Mouse (Mus musculus): ENCODE measurements around the gene Ptprd. TPM values are rescaled to one million over a fixed set of nuclear protein-coding genes. Genes with fewer than 3 reads are reported as not detected.

Gene Ptprd
- polyA plus RNA-seq, 1 experiment from 2014 or later: 14.9 TPM

DNA sequence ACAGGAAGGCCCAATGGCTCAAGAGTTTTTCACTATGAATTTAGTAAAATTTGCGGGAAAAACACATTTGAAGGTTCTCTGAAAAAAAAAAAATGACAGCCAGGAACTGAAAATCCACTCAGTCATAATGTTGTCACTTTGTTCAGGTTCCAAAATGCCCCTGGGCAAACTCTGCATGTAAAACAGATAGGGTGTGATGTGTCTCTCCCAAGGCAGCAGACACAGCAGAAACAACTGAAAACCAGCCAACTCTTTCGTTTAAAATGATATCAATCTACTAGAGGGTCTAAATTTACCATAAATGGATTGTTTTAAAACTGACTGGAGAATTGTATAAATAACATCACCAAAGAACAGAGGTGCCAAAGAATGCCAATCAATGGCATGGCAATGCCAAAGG is 1925.7 kb downstream of the Ptprd start:
- Histone ChIP-seq H3K36me3 (ENCODE audit: insufficient read depth, low read length) (no peaks in the 10 kb centered on the region), H3K9me3 (ENCODE audit: low read length) (no peaks in the 10 kb centered on the region), H3K27ac (ENCODE audit: low read length) (no peak overlapping the region), H3K4me3 (ENCODE audit: low read depth, low read length) (no peak overlapping the region), H3K4me2 (replicated peaks; ENCODE audit: low read depth, low read length) (no peak overlapping the region), H3K27me3 (replicated peaks; ENCODE audit: insufficient read depth, low read length) (no peaks in the 10 kb centered on the region), H3K9ac (replicated peaks; ENCODE audit: low read depth) (no peak overlapping the region), H3K4me1 (ENCODE audit: insufficient read depth, low read depth, low read length) (no peaks in the 10 kb centered on the region)
- no peak for DNase-seq (ENCODE audit: low spot score)
- TF ChIP-seq EP300 (IDR thresholded peaks at IDR 0.05) (no peak), CTCF (IDR thresholded peaks at IDR 0.05) (no peak)
- WGBS: 44% methylated on average over 2 of the region's 2 CpGs
- ATAC-seq: no peak

DNA sequence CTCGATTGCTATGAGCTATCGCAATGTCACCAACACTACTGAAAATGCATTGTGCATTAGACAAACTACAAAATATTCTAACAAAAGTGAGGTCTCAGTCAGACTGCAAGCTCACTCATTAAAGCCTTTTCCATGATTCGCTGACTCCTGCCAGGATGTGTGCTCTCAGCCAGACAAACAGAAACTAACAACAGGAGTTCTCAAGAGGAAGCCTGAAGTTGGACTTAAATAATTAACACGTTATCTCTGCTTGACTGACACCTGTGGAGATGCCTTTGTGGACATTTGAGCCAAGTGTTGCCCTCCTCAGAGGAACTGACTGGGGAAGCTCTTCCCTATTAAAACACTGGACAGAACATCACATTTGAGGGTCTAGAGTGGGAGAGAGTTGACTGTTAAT is 1928.9 kb downstream of the Ptprd start:
- DNase-seq (ENCODE audit: low spot score) (no peak), ATAC-seq (no peak)
- no peak overlapping the region for H3K4me2 ChIP-seq (replicated peaks; ENCODE audit: low read depth, low read length)
- no peaks in the 10 kb centered on the region for H3K27me3 ChIP-seq (replicated peaks; ENCODE audit: insufficient read depth, low read length)
- no peak overlapping the region for H3K4me3 ChIP-seq (ENCODE audit: low read depth, low read length)
- no peak overlapping the region for H3K27ac ChIP-seq (ENCODE audit: low read length)
- H3K36me3 ChIP-seq (ENCODE audit: insufficient read depth, low read length): no peaks in the 10 kb centered on the region
- 52% methylated on average over 4 of the region's 4 CpGs for WGBS
- no peaks in the 10 kb centered on the region for H3K4me1 ChIP-seq (ENCODE audit: insufficient read depth, low read depth, low read length)
- H3K9ac ChIP-seq (replicated peaks; ENCODE audit: low read depth): no peak overlapping the region
- no peaks in the 10 kb centered on the region for H3K9me3 ChIP-seq (ENCODE audit: low read length)
- no peak for TF ChIP-seq CTCF (IDR thresholded peaks at IDR 0.05)
- TF ChIP-seq EP300 (IDR thresholded peaks at IDR 0.05): no peak

DNA sequence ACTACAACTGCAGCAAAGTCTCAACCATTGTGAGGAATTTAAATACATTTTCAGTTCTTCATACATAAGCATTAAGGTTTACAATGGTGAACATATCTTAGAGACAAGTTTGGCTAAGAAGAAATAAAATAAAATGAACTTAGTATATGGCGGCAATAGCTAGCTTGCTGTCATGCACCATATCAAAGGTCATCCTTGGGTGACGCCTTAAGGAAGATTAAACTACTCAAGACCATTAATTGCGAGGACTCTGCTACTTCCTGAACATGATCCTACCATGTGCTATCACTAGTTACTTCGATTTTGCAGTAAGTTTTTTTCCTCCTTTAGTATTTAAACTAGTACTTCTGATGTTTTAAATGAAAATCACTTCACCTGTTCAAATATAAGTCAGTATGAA is 1949.0 kb downstream of the Ptprd start:
- Histone ChIP-seq H3K9me3 (ENCODE audit: low read length) (no peaks in the 10 kb centered on the region), H3K4me2 (replicated peaks; ENCODE audit: low read depth, low read length) (no peak overlapping the region), H3K4me3 (ENCODE audit: low read depth, low read length) (no peak overlapping the region), H3K27ac (ENCODE audit: low read length) (no peak overlapping the region), H3K9ac (replicated peaks; ENCODE audit: low read depth) (no peak overlapping the region), H3K27me3 (replicated peaks; ENCODE audit: insufficient read depth, low read length) (no peaks in the 10 kb centered on the region), H3K4me1 (ENCODE audit: insufficient read depth, low read depth, low read length) (no peaks in the 10 kb centered on the region), H3K36me3 (ENCODE audit: insufficient read depth, low read length) (no peaks in the 10 kb centered on the region)
- WGBS: 84% methylated on average over 4 of the region's 4 CpGs
- DNase-seq (ENCODE audit: low spot score): no peak
- TF ChIP-seq EP300 (IDR thresholded peaks at IDR 0.05) (no peak), CTCF (IDR thresholded peaks at IDR 0.05) (no peak)
- no peak for ATAC-seq

DNA sequence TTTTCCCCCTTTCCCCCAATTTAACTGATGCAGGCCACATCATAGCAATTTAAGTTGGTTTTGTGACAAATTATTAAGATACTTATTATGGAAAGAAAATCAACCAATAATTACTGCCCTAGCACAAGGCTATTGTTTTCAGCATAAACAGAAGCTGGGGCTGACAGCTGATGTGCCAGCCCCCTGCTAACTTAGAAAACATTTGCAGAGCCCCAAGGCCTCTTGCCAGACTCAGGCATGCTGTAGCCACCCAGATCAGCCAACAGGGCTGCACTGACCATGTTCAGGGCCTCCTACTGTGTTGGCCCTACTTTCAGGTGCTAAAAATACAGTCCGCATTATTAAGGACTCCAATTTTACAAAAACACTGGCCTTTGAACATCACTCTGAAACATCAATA is 1951.1 kb downstream of the Ptprd start:
- TF ChIP-seq EP300 (IDR thresholded peaks at IDR 0.05): no peak
- no peak for TF ChIP-seq CTCF (IDR thresholded peaks at IDR 0.05)
- no peaks in the 10 kb centered on the region for H3K36me3 ChIP-seq (ENCODE audit: insufficient read depth, low read length)
- no peaks in the 10 kb centered on the region for H3K4me1 ChIP-seq (ENCODE audit: insufficient read depth, low read depth, low read length)
- no peak overlapping the region for H3K4me2 ChIP-seq (replicated peaks; ENCODE audit: low read depth, low read length)
- no peaks in the 10 kb centered on the region for H3K27me3 ChIP-seq (replicated peaks; ENCODE audit: insufficient read depth, low read length)
- no peak overlapping the region for H3K9ac ChIP-seq (replicated peaks; ENCODE audit: low read depth)
- H3K27ac ChIP-seq (ENCODE audit: low read length): no peak overlapping the region
- ATAC-seq: no peak
- no peak for DNase-seq (ENCODE audit: low spot score)
- no peaks in the 10 kb centered on the region for H3K9me3 ChIP-seq (ENCODE audit: low read length)
- H3K4me3 ChIP-seq (ENCODE audit: low read depth, low read length): no peak overlapping the region
- WGBS: 87% methylated on average over 1 of the region's 1 CpGs

DNA sequence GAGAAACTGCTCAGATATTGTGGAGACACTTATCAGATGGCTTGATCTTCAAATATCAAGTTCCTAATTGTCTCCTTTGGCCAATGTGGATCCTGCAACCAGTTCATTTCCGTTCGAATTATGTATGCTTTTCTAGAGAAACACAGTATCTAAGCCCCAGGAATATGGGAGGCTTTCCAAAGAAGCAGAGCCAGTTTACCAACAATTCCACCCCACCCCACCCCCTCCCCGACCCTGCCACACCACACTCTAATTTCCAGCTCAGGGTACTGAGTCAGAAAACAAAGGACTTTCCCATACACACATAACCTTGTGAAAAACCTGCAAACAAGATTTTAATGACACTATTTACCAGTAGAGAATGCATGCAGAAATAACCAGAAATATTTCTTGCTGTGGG is 1951.5 kb downstream of the Ptprd start:
- ATAC-seq: no peak
- no peak overlapping the region for H3K4me2 ChIP-seq (replicated peaks; ENCODE audit: low read depth, low read length)

DNA sequence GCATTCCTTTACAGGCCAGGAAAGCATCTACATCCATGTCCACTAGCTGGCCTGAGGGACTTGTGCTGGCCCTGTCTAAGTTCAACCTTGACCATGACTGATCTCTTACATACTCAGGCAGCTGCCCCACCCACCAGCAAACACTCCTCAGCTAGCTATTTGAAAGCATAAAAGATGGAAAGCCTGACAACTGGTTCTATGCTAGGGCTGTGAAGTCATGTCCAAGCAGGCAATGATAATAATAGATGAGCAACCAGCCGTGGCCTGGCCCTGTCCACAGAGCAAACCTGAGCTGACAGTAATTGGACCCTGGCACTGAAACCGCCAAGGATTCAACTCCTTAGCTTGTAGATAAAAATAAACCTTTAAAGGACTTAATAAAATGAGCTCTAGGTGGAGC is 1952.1 kb downstream of the Ptprd start:
- no peak for ATAC-seq
- DNase-seq (ENCODE audit: low spot score): no peak
- no peaks in the 10 kb centered on the region for H3K9me3 ChIP-seq (ENCODE audit: low read length)

More for the DNA sequence above, 1951.5 kb downstream of the Ptprd start:
- no peaks in the 10 kb centered on the region for H3K4me1 ChIP-seq (ENCODE audit: insufficient read depth, low read depth, low read length)
- no peaks in the 10 kb centered on the region for H3K9me3 ChIP-seq (ENCODE audit: low read length)
- no peaks in the 10 kb centered on the region for H3K27me3 ChIP-seq (replicated peaks; ENCODE audit: insufficient read depth, low read length)
- no peak for DNase-seq (ENCODE audit: low spot score)
- 71% methylated on average over 3 of the region's 3 CpGs for WGBS
- TF ChIP-seq CTCF (IDR thresholded peaks at IDR 0.05) (no peak), EP300 (IDR thresholded peaks at IDR 0.05) (no peak)
- no peak overlapping the region for H3K4me3 ChIP-seq (ENCODE audit: low read depth, low read length)
- no peak overlapping the region for H3K9ac ChIP-seq (replicated peaks; ENCODE audit: low read depth)
- H3K36me3 ChIP-seq (ENCODE audit: insufficient read depth, low read length): no peaks in the 10 kb centered on the region
- no peak overlapping the region for H3K27ac ChIP-seq (ENCODE audit: low read length)

DNA sequence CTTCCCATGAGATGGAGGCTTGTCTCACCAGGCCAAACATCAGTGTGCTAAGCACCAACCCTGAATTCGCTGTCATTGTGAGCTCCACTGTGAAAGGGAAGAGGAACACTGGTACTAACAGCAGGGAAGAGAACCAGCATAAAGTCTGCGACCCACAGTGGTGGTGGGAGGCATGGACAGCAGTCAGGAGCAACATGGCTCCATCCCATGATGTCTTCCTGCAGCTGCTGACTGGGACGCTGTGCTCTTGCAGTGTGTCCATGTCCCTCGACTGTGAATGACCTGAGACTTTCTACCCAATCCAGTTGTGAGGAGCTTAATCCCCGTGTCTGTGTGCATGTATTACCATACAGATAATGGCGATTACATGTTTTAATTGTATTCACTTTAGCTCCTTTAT is 1967.4 kb downstream of the Ptprd start:
- no peak for TF ChIP-seq EP300 (IDR thresholded peaks at IDR 0.05)
- TF ChIP-seq CTCF (IDR thresholded peaks at IDR 0.05): no peak
- Histone ChIP-seq H3K4me2 (replicated peaks; ENCODE audit: low read depth, low read length) (no peak overlapping the region), H3K9me3 (ENCODE audit: low read length) (no peaks in the 10 kb centered on the region), H3K9ac (replicated peaks; ENCODE audit: low read depth) (no peak overlapping the region), H3K4me3 (ENCODE audit: low read depth, low read length) (no peak overlapping the region), H3K36me3 (ENCODE audit: insufficient read depth, low read length) (no peaks in the 10 kb centered on the region), H3K27me3 (replicated peaks; ENCODE audit: insufficient read depth, low read length) (no peaks in the 10 kb centered on the region), H3K27ac (ENCODE audit: low read length) (no peak overlapping the region), H3K4me1 (ENCODE audit: insufficient read depth, low read depth, low read length) (no peaks in the 10 kb centered on the region)
- DNase-seq (ENCODE audit: low spot score) (no peak), ATAC-seq (no peak)
- 84% methylated on average over 6 of the region's 6 CpGs for WGBS

More for the DNA sequence above, 1952.1 kb downstream of the Ptprd start:
- H3K9ac ChIP-seq (replicated peaks; ENCODE audit: low read depth): no peak overlapping the region
- no peaks in the 10 kb centered on the region for H3K4me1 ChIP-seq (ENCODE audit: insufficient read depth, low read depth, low read length)
- H3K27ac ChIP-seq (ENCODE audit: low read length): no peak overlapping the region
- H3K27me3 ChIP-seq (replicated peaks; ENCODE audit: insufficient read depth, low read length): no peaks in the 10 kb centered on the region
- TF ChIP-seq CTCF (IDR thresholded peaks at IDR 0.05) (no peak), EP300 (IDR thresholded peaks at IDR 0.05) (no peak)
- 70% methylated on average over 2 of the region's 2 CpGs for WGBS
- no peaks in the 10 kb centered on the region for H3K36me3 ChIP-seq (ENCODE audit: insufficient read depth, low read length)
- H3K4me3 ChIP-seq (ENCODE audit: low read depth, low read length): no peak overlapping the region
- H3K4me2 ChIP-seq (replicated peaks; ENCODE audit: low read depth, low read length): no peak overlapping the region

All from lung, postnatal 0 days (tissue).